Mouse (Mus musculus) cerebellum, postnatal 4 days (tissue): ENCODE measurements around the gene Gm19402.
A peak's percentile ranks its signal among the peaks of the same experiment; 100 is the strongest.
"Not testable (repeated sequence)": the region's sequence is repeated elsewhere in the genome, so short reads cannot be mapped to it uniquely, and the experiment has no call there.

Source experiments
- DNase-seq, 2 experiments: peaks; one replicate each; pipeline ENCODE4 v3.0.0; 2022; ENCODE audit warnings: low spot score in 2 of 2, mixed read lengths in 1 of 2

The Gm19402 gene

DNA sequence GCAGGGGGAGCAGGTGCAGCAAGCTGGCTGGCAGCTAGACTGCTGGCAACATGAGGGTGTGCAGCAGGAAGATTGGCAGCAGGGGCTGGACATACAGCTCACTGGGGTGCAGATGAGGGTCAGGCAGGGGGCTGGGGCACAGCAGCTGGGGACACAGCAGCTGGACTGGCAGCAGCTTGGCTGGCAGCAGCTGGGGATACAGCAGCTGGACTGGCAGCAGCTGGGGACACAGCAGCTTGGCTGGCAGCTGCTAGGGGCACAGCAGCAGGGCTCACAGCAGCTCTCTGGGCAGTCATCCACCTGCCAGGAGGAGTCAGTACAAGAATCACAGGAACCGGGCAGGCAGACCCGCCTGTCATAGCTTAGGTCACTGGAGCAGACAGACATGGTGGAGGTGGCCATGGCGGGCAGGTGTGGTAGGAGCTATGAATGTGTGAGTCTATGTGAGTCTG, at the start of gene Gm19402:
Gene Gm19402, minus strand, starts transcription at position 402 of the 452 bp plus-strand sequence.
- not testable (repeated sequence) for DNase-seq

DNA sequence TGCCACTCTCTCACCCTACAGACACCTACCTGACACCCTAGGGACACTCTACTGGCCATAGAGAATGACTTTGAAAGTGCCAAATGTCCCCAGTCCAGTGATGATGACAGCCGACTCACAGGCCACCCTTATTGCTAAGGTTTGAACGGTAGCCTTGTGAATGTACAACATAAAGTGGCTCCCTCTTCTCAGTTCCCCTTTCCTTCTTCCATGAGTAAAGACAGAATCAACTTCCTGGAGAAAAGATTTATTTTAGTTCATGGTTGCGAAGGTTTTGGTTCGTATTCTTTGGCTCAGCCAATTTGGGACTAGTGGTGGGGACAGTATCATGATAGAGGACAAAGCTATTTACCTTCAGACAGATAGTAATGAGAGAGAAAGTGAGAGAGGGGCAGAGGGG, 48.4 kb upstream of the Gm19402 start:
- DNase-seq: no peak

DNA sequence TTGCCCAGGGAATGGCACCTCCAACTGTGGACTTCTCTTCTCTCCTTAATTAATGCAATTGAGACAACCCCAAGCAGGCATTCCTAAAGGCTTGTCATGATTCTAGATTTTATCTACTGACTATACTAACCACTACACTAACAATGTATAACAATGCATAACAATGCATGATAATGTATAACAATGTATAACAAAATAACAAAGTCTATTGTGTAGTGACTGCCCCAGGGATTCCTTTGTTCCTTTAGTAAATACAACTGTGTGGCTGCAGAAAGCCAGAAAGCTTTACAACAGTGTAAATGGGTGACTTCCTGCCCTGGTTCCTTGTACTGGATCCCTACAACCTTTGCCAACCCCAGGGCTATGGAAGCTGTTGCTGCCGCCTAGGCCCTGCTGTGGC, 45.4 kb upstream of the Gm19402 start:
- no peak for DNase-seq

DNA sequence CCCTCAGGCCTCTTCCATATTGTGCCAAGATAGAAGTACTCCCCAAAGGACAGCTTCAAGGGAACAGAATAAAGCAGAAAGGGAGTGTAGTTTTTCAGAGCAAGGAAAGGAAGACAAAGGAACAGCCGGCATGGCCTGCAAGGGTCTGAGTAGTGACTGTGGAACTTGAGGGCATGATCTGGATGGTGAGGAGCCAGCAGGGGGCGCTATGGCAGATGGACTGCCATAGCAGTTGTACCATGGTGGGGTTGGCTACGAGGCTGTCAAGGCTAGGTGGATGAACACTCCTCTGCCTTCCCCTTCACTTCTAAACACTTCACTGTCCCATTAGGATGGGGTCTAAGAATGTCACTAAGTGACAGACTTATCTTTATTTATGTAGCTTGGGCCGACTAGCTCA, 38.7 kb upstream of the Gm19402 start:
- no peak for DNase-seq

DNA sequence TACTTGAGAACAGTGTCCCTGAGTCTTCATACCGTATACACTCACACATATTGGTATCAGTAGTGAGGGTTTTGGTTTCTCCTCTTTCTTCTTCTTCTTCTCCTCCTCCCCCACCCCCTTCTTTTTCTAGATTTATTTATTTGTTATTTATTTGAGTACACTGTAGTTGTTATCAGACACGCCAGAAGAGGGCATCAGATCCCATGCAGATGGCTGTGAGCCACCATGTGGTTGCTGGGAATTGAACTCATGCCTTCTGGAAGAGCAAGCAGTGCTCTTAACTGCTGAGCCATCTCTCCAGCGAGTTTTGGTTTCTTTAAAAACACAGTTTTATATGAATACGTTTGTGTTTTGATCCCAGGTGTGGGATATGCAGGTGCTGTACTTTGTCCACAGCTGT, 37.7 kb upstream of the Gm19402 start:
- DNase-seq: no peak

DNA sequence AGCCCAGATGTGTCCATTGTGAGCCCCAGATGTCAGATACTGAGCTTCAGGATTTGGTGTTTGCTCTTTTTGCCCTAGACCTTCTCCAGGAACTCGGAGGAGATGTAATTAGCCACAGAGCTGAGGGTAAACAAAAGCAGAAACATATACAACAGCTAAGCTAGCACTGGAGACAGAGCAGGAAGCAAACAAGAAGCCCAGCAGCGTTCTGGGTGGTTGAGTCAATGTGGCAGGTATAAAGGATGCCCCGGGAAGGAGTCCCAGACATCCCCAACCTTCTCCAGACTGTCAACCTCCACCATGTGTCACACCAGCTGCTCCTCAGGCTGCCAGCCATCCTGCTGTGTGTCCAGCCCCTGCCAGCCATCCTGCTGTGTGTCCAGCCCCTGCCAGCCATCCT, 35.6 kb upstream of the Gm19402 start, which contains the start of gene Gm10100:
Gene Gm10100, plus strand, starts transcription at position 301 of the 400 bp plus-strand sequence.
- peak in 1 of 2 experiments; percentile 18 for DNase-seq

DNA sequence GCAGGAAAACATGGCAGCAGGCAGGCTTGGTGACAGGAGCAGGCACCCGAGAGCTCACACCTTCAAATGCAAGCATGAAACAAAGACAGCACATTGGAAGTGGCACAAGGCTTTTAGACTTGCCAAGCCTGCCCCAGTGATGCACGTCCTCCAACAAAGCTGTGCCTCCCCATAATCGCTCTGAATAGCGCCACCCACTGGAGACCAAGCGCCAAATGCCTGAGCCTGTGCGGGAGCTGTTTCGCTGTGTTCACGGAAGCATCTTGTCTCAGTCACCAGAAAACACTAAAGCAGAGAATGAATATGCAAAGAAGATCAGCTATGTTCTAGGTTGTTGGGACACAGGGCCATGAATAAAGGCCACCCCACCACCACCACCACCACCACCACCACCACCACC, 34.3 kb upstream of the Gm19402 start:
- DNase-seq: no peak

DNA sequence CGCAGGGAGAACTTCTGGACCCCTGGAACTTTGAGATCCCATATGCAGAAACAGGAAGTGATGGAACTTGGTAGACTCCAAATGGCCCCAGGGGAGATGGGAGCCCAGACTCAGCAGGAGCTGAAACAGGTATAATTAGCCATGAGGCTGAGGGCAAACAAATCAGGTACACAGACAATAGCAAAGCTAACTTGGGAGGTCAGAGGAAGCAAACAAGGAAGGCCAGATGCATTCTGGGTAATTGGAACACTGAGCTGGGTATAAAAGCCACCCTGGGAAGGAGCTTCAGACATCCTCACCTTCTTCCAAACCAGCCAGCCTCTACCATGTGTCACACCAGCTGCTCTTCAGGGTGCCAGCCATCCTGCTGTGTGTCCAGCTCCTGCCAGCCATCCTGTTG, 29.7 kb upstream of the Gm19402 start, which contains the start of gene Krtap12-1:
Gene Krtap12-1, plus strand, starts transcription at position 301 of the 400 bp plus-strand sequence.
- DNase-seq: not testable (repeated sequence)

DNA sequence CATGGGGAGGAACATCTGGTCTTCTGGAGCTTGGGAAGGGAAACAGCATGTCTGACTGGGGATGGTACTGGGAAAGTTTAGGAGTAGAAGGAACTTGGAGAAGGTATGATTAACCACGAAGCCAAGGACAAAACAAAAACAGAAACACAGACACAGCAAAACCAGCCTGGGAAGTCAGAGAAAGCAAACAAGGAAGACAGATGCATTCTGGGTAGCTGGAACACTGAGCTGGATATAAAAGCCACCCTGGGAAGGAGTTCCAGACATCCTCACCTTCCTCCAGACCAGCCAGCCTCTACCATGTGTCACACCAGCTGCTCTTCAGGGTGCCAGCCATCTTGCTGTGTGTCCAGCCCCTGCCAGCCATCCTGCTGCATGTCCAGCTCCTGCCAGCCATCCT, 24.9 kb upstream of the Gm19402 start, which contains the start of gene Gm10142:
Gene Gm10142, plus strand, starts transcription at position 301 of the 400 bp plus-strand sequence.
- DNase-seq: no peak

DNA sequence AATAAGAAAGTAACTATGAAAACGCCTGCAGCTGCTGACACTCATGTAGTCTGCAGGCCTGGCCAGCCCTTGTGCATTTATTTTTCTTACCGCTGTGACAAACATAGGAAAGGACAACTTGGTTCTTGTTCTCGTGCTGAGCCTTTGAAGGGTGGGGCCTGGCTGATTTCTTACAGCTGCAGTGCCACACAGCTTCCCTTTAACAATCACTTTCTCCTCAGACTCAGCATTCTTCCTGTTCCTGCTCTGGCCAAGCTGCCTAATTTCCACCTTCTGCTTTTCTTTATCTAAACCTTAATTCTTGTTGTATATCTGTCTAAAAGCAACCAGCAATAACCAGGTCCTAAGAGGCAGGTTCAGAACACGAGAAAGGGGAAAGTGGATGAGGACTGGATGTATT, 23.2 kb upstream of the Gm19402 start:
- DNase-seq: no peak

DNA sequence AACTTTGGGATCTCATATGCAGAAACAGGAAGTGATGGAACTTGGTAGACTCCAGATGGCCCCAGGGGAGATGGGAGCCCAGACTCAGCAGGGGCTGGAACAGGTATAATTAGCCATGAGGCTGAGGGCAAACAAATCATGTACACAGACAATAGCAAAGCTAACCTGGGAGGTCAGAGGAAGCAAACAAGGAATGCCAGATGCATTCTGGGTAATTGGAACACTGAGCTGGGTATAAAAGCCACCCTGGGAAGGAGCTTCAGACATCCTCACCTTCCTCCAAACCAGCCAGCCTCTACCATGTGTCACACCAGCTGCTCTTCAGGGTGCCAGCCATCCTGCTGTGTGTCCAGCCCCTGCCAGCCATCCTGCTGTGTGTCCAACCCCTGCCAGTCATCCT, 20.6 kb upstream of the Gm19402 start, which contains the start of gene Gm10024:
Gene Gm10024, plus strand, starts transcription at position 301 of the 400 bp plus-strand sequence.
- DNase-seq: not testable (repeated sequence)

DNA sequence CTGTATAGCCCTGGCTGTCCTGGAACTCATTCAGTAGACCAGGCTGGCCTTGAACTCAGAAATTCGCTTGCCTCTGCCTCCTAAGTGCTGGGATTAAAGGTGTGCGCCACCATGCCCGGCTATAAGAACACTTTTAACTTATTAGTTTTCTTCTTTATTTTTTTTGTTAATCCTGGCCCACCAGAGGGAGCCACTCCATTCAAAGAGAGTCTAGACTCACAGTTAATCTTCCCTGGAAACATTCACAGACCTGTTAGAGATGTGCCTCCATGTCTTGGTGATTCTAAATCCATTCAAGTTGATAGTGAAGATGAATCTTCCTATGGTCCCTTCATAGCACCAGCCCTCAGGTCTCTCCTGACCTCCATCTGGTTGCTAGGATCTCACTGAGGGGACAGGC, 19.3 kb upstream of the Gm19402 start:
- DNase-seq: no peak

DNA sequence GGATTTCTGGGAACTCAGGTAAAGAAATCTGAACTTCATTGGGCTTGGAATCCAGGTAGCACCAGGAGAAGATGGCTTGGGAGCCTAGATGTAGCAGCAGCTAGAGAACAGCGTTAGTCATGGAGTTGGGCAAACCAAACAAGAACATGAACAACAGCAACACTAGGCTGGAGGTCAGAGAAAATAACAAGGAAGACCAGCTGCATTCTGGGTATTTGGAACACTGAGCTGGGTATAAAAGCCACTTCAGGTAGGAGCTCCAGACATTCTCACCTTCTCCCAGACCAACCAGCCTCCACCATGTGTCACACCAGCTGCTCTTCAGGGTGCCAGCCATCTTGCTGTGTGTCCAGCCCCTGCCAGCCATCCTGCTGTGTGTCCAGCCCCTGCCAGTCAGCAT, 15.8 kb upstream of the Gm19402 start, which contains the start of gene Gm10272:
Gene Gm10272, plus strand, starts transcription at position 301 of the 400 bp plus-strand sequence.
- DNase-seq: no peak

DNA sequence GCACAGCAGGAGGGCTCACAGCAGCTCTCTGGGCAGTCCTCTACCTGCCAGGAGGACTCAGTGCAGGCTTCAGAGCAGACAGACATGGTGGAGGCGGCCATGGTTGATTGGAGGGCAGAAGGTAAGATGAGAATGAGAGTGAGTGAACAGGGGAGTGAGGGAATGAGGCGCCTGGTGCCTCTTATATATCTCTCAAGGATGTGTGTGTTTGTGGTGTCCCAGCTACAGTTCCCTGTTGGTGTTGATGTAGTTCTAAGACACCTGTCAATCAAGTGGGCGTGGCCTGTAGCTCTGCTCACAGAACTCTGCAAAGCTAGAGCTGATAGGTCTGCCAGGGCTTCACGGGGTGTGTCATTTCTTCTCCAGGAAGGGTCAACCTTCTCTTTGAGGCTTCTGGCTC, 6.6 kb upstream of the Gm19402 start, which contains the start of gene Gm9508:
Gene Gm9508, minus strand, starts transcription at position 101 of the 400 bp plus-strand sequence.
- DNase-seq: no peak

DNA sequence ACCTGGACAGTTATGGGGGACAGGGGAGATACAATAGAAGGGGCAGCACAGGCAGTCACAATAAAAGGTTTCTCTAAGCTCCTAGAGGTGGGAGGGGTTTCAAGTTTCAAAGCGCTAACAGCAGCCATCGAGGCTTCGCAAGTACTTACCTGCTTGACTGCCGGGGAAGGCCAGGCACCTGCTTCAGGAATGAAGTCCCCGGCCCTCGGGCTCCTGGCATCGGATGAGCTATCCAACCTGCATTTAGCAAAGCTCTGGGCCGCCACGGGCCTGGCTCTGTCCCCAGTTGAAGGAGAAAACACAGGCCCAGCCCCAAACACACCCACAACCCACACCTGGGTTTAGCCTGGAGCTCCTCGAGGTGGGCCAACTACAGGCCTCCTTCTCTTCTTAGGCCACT, 3.5 kb downstream of the Gm19402 start:
- DNase-seq: no peak

DNA sequence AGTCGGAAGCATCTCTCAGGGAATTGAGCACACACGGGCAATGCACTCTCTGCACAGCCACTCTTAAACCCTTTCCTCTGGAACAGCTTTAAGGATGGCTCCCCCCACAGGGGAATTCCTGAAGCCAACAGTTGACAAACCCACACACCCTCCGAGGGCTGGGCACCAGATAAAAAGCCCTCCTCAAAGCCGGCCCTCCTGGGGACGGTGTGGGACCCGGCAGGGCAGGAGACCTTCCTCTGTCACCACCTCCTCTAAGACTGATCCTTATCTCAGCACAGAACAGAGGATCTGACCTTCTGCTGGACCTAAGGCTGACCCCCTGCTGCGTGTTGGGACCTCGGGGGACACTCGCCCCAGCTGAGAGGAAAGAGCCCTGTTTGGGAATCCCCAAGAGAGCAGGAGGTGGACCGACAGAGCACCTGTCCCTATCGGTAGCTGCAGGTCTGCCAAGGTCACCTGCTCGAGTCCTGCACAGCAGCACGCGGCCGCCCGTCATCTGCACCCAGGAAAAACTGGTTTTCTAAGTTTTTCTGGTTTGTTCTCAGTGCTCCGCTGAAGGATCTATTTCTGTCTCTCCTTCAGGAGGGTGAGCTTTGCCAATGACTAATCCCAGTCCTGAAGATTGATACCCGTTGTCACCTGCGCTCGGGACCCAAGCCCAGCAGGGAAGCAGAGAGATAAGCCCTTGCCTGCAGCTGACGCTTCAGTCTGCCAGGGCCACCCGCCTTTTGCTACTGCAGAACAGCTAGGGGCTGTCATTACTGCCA, 4.5 kb downstream of the Gm19402 start, which contains the start of gene Tspear:
Gene Tspear, plus strand, starts transcription at position 675 of the 770 bp plus-strand sequence.
- DNase-seq: no peak

DNA sequence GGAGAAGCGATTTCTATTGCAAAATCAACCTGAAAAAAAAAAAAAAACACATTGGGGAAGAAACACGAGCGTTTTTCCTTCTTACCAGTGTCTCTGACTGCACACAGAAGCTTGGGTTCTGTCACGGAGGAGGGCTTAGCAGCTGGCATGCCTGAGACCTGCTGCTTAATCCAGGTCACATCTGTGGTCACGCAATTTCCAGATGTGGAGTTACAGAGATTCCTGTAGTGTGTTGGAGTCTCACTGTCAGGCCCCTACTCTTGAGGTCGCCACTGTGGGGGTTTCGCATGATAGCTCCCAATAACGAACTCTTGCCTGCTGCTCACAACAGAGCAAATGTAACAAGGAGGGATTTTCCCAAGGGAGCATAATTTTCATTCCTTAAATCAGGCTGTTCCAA, 6.4 kb downstream of the Gm19402 start:
- DNase-seq: no peak

DNA sequence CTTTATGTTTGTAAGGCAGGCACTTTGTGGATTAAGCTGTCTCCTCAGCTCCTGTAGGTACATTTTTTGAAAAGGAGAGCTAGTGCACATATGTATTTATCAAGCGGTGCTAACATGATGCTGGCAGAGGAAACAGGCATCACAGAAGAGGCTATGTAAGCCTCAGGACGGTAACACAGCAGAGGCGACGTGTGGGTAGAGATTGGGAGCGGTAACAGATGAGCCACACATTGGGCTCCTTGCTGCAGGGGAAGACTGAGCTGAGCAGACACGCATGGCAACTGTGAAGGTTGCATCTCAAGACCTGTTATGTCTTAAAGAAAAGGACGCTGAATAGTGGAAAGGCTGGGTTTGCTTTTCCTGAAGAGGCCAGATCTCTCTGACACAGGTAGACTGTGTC, 7.6 kb downstream of the Gm19402 start:
- DNase-seq: no peak

DNA sequence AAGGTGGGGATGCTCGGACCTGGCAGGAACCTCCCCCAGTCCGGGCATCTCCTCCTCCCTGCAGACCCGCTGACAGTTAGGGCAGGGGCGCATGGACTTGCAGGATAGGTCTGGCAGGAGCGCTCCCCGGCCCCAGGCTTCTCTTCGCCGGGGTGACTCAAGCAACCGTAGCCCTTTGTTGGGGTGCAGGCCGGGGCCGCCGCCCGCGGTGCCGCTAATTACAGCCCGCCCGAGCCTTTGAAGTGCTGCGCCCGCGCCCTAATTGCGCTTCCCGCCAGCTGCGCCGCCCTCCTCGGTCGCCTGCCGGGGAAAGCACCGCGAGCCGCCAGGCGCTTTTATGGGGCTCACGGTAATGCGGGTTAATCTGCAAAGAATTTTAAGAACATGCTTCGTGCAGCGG, 13.0 kb downstream of the Gm19402 start:
- DNase-seq: no peak

DNA sequence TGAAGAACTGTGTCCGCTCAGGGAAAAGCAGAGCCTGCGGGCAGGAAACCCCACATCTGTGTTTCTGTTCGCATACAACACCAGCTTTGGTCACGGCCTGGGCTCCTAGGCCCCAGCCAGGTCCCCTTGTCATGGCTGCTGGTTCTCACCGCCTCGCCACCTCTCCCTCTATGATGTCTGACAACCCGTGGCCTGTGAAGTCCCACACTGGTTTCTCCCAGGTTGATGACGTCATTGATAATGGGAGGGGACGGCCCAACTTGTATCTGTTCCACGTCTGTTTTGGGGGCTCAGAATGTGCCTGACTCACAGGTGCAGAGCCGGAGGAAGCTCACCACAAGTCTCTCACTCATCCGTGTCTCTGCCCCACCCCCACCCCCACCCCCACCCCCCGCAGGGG, 16.8 kb downstream of the Gm19402 start:
- no peak for DNase-seq

DNA sequence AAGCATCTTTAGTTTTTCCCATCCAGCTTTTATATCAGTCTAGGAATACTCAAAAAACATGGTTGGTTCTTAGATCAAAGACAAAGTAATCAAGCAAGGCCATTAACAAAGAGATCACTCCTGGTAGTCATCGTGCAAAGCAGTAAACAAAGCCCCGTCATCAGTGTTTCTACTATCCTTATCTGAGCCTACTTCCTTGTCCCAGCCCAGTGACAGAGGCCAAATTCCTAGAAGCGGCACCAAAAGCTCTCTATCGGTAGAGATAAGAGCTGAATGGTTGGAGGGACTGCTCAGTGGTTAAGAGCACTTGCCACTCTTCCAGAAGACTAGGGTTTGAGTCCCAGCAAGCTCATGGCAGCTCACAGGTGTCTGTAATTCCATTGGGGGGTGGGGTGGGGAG, 19.0 kb downstream of the Gm19402 start:
- DNase-seq: no peak

DNA sequence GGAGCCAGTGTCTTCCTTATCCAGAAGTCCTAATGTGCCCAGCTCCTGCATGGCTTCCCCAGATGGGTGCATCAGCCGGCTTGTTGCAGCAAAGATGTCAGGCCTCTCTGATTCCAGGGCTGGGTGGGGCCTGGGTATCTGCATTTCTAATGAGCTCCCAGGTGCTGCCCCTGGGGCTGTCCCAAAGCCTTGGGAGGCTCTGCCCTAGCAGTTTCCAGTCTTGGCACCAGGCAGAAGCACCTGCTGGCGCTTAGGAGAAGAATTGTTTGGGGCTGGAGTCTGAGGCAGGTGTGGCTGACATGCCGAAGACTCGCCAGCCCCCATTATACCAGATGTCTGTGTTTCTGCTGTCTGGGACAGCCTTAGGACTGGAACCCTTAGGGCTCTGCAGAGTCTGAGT, 19.8 kb downstream of the Gm19402 start:
- no peak for DNase-seq

DNA sequence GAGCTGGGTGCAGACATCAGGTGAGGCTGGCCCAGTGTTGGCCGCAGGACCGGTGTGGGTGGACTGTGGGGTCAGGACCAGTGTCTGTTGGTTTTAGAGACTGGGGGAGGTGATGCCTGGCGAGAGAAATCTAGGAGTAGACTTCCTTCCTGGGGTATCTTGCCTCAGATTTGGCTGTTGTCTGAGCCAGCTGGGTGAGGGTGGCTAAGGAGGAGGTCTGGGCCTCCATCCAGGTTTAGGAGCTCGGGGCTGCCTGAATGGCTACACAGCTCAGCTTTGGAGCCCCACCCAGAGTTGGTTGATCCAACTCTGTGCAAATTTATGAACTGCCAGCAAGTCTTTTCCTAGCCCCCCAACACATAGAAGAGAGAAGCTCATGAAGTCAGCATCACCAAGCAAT, 23.2 kb downstream of the Gm19402 start:
- no peak for DNase-seq
